Mouse (Mus musculus) intestine, embryonic 14.5 days (tissue): ENCODE data around the gene Tnrc18. TPM values are rescaled to one million over a fixed set of nuclear protein-coding genes. Genes with fewer than 3 reads are reported as not detected.

Experiments used
- ATAC-seq: fragments of 200-750 bp; cut with Nextera tagmentation; replicated peaks from 2 replicates; pipeline ENCODE4 v1.8.0; 2017; ENCODE audit warnings: low read depth, moderate number of reproducible peaks, moderate TSS enrichment, moderate library complexity; ENCODE audit not compliant: low FRiP score, low TSS enrichment
- DNase-seq: peaks from one replicate; pipeline ENCODE4 v3.0.0-alpha.2; 2018; ENCODE audit warnings: low spot score
- H3K27ac ChIP-seq: fragments of 300-500 bp; sonication (generic); 2 replicates; pipeline ENCODE4 v1.5.1; 2014; ENCODE audit warnings: low read depth, mild to moderate bottlenecking, control low read depth
- H3K27me3 ChIP-seq: fragments of 300-500 bp; sonication (generic); replicated peaks from 2 replicates; pipeline ENCODE4 v1.6.1; 2014; ENCODE audit warnings: low read length, control low read depth; ENCODE audit not compliant: control insufficient read depth, insufficient read depth
- H3K36me3 ChIP-seq: fragments of 300-500 bp; sonication (generic); 2 replicates; pipeline ENCODE4 v1.6.1; 2014; ENCODE audit warnings: low read length, control low read depth; ENCODE audit not compliant: control insufficient read depth, insufficient read depth
- H3K4me1 ChIP-seq: fragments of 300-500 bp; sonication (generic); replicated peaks from 2 replicates; pipeline ENCODE4 v1.6.1; 2014; ENCODE audit warnings: low read length, control low read depth, mixed read lengths; ENCODE audit not compliant: control insufficient read depth, insufficient read depth
- H3K4me2 ChIP-seq: fragments of 300-500 bp; sonication (generic); 2 replicates; pipeline ENCODE4 v1.6.1; 2014; ENCODE audit warnings: low read length
- H3K4me3 ChIP-seq: fragments of 300-500 bp; sonication (generic); 2 replicates; pipeline ENCODE4 v1.5.1; 2014; ENCODE audit warnings: low read depth, low read length, control low read depth, mixed read lengths
- H3K9ac ChIP-seq: fragments of 300-500 bp; sonication (generic); 2 replicates; pipeline ENCODE4 v1.6.1; 2014; ENCODE audit warnings: mild to moderate bottlenecking, low read length
- H3K9me3 ChIP-seq: fragments of 300-500 bp; sonication (generic); 2 replicates; pipeline ENCODE4 v1.6.1; 2016; ENCODE audit warnings: low read length, control low read depth; ENCODE audit not compliant: control insufficient read depth
- WGBS: fragments of 180-500 bp; shearing (Covaris S2); extraction: QIAGEN DNeasy Blood & Tissue Kit; methylation state at CpG from one replicate; pipeline ENCODE4 v1.1.7; 2014; 5-methylcytosine and 5-hydroxymethylcytosine counted together
- polyA plus RNA-seq: library from polyadenylated mRNA; unstranded; fragments of >200 nt; fragmentation: Nextera tagmentation; extraction: Ambion mirVana; gene quantifications from 2 replicates; pipeline ENCODE4 v1.2.1, GENCODE M21; 2014

Gene Tnrc18
- polyA plus RNA-seq, 1 experiment from 2014 or later: 31.3 TPM

- Histone ChIP-seq H3K27me3 (no peaks in the 10 kb centered on the region), H3K4me3 (no peak overlapping the region), H3K9me3 (no peaks in the 10 kb centered on the region), H3K4me2 (no peak overlapping the region), H3K9ac (no peak overlapping the region), H3K4me1 (peaks cover 4% of the 10 kb centered on the region), H3K27ac (no peak overlapping the region), H3K36me3 (peaks cover 10% of the 10 kb centered on the region)
- ATAC-seq: no peak
- DNase-seq: no peak
- 90% methylated on average over 13 of the region's 13 CpGs for WGBS
Measured at GRCm38 (mm10) chr5:142794582-142794981, 22.9 kb downstream of the Tnrc18 start.

DNA sequence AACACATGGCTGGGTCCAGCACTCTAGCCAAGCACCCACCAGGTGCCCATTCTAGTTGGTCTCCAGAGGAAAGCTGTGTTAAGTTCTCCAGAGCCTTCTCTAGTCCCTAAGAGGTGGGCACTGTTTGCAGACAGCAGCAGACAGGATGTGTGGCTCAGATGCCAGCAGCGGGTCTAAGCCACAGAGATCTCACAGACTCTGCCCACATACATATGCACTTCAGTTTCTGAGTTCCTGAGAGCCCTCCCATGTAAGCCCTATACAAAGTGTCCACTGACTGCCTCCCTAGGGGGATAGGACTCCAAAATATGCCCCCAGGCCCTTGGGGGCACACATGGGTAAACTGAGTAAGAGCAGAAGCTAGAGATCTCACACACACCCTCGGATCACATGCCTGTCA is 23.3 kb downstream of the Tnrc18 start:
- WGBS: 94% methylated on average over 2 of the region's 2 CpGs
- Histone ChIP-seq H3K27ac (no peak overlapping the region), H3K27me3 (no peaks in the 10 kb centered on the region), H3K4me1 (peaks cover 4% of the 10 kb centered on the region), H3K36me3 (peaks cover 11% of the 10 kb centered on the region), H3K9ac (no peak overlapping the region), H3K9me3 (no peaks in the 10 kb centered on the region), H3K4me3 (no peak overlapping the region), H3K4me2 (no peak overlapping the region)
- DNase-seq: no peak
- no peak for ATAC-seq

DNA sequence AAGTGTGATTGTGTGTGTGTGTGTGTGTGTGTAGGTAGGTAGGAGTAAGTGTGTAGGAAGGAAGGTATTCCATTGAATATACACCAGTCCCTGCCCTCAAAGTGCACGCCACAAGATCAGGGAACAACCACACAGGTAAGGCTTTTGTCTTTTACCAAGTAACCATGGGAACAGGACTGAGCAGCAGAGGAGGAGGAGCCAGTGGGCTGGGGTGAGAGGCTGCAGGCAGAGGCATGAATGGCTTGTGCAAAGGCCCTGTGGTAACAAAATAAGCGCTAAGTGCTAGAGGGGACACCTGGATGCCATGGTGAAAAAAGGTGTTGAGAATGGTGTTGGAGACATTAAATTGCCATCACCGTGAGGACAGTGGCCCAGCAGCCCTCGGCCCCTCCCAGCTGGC is 24.9 kb downstream of the Tnrc18 start:
- Histone ChIP-seq H3K4me3 (no peak overlapping the region), H3K9me3 (no peaks in the 10 kb centered on the region), H3K27me3 (no peaks in the 10 kb centered on the region), H3K4me2 (no peak overlapping the region), H3K9ac (no peak overlapping the region), H3K4me1 (peaks cover 4% of the 10 kb centered on the region), H3K27ac (no peak overlapping the region), H3K36me3 (peaks cover 25% of the 10 kb centered on the region)
- DNase-seq (no peak), ATAC-seq (no peak)
- WGBS: 94% methylated on average over 4 of the region's 4 CpGs

- Histone ChIP-seq H3K36me3 (peaks cover 53% of the 10 kb centered on the region), H3K4me2 (no peak overlapping the region), H3K27me3 (no peaks in the 10 kb centered on the region), H3K4me3 (no peak overlapping the region), H3K4me1 (no peaks in the 10 kb centered on the region), H3K27ac (no peak overlapping the region), H3K9ac (no peak overlapping the region), H3K9me3 (no peaks in the 10 kb centered on the region)
- ATAC-seq (no peak), DNase-seq (no peak)
- 92% methylated on average over 23 of the region's 23 CpGs for WGBS
Measured at GRCm38 (mm10) chr5:142788279-142788678, 29.2 kb downstream of the Tnrc18 start.

DNA sequence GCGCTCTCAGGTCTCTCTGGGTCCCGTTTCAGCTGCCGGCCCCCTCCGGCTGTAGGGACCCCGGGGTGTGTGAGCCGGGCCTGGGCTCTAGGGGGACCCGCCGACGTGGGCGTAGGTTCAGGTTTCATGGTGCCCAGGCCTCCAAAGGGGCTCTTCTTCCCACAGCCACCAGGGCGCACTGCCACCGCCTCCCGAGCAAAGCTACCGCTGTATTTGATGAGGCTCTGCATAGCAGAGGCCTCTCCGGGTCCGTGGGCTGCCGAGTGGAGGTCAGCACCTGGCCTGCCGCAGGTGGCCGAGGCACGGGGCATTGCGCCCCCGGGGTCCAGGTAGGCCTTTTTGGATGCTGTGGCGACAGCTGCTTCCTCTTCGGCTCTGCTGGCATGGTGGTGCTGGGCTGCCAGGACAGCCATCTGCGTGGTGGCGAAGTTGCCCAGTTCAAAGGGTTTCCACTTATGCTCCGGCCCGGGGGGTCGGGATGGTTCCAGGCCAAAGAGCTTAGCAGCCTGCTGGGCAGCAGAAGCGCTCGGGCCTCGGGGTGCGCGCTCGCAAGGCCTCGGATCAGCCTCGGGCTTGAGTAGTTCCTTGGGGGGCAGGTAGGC is 30.1 kb downstream of the Tnrc18 start:
- Histone ChIP-seq H3K4me2 (no peak overlapping the region), H3K27ac (no peak overlapping the region), H3K27me3 (no peaks in the 10 kb centered on the region), H3K4me1 (peaks cover 8% of the 10 kb centered on the region; the same call in 1 of the 2 replicates), H3K9ac (no peak overlapping the region), H3K9me3 (no peaks in the 10 kb centered on the region), H3K36me3 (peaks cover 57% of the 10 kb centered on the region), H3K4me3 (no peak overlapping the region)
- no peak for ATAC-seq
- WGBS: 91% methylated on average over 37 of the region's 37 CpGs
- no peak for DNase-seq

GRCm38 (mm10) chr5:142786709-142787108 is 30.8 kb downstream of the Tnrc18 start:
- ATAC-seq (no peak), DNase-seq (no peak)
- WGBS: 87% methylated on average over 5 of the region's 5 CpGs
- H3K4me1 ChIP-seq: peaks cover 11% of the 10 kb centered on the region; the same call in 1 of the 2 replicates
- no peak overlapping the region for H3K4me2 ChIP-seq
- H3K9ac ChIP-seq: no peak overlapping the region
- H3K4me3 ChIP-seq: no peak overlapping the region
- no peaks in the 10 kb centered on the region for H3K27me3 ChIP-seq
- peaks cover 57% of the 10 kb centered on the region for H3K36me3 ChIP-seq
- H3K27ac ChIP-seq: no peak overlapping the region
- H3K9me3 ChIP-seq: no peaks in the 10 kb centered on the region

- no peak overlapping the region for H3K4me3 ChIP-seq
- 88% methylated on average over 3 of the region's 3 CpGs for WGBS
- peaks cover 11% of the 10 kb centered on the region; the same call in 1 of the 2 replicates for H3K4me1 ChIP-seq
- no peaks in the 10 kb centered on the region for H3K27me3 ChIP-seq
- no peak for ATAC-seq
- DNase-seq: no peak
- no peak overlapping the region for H3K27ac ChIP-seq
- no peak overlapping the region for H3K9ac ChIP-seq
- peaks cover 57% of the 10 kb centered on the region for H3K36me3 ChIP-seq
- H3K4me2 ChIP-seq: no peak overlapping the region
- H3K9me3 ChIP-seq: no peaks in the 10 kb centered on the region
Measured at GRCm38 (mm10) chr5:142786215-142786614, 31.2 kb downstream of the Tnrc18 start.

DNA sequence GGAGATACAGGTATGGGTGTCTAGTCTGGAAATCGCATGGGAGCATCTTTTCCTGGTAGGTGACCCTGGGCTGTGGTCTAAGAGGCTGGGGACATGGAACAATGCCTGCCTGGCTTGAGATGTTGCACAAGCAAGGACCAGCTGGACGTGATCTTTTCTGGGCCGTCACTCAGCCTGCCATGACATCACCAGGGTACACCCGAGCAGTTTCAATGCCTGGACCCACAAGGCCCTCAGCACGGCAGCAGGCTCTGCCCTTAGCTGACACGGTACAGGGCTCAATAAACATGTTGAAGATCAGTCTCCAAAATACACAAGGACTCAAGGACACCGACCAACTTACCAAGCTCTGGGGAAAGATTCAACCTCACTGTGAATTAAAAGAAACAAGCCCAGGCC is 34.3 kb downstream of the Tnrc18 start:
- no peak for DNase-seq
- H3K27ac ChIP-seq: no peak overlapping the region; the same call in 1 of the 2 replicates

More for the DNA sequence above, 34.3 kb downstream of the Tnrc18 start:
- Histone ChIP-seq H3K27me3 (no peaks in the 10 kb centered on the region), H3K36me3 (peaks cover 38% of the 10 kb centered on the region), H3K4me3 (no peak overlapping the region), H3K4me1 (peaks cover 11% of the 10 kb centered on the region; the same call in 1 of the 2 replicates), H3K4me2 (no peak overlapping the region), H3K9me3 (no peaks in the 10 kb centered on the region), H3K9ac (no peak overlapping the region)
- no peak; the same call in 1 of the 2 replicates for ATAC-seq
- WGBS: 34% methylated on average over 7 of the region's 7 CpGs
